Mouse (Mus musculus) right cerebral cortex, postnatal 25 days (tissue): ENCODE results near the gene Mef2c.

Experiments
- DNase-seq: peaks from one replicate; pipeline ENCODE4 v3.0.0; 2022

Mef2c gene

GRCm38 (mm10) chr13:83573327-83573726, 69.5 kb downstream of the Mef2c start:
- DNase-seq = no peak

- no peak for DNase-seq
Measured at GRCm38 (mm10) chr13:83573855-83574583, 70.2 kb downstream of the Mef2c start.

GRCm38 (mm10) chr13:83574866-83575265, 71.0 kb downstream of the Mef2c start:
- DNase-seq = no peak

- DNase-seq = no peak
Measured at GRCm38 (mm10) chr13:83579410-83579809, 75.6 kb downstream of the Mef2c start.

- DNase-seq = no peak
Measured at GRCm38 (mm10) chr13:83580856-83581255, 77.0 kb downstream of the Mef2c start.

GRCm38 (mm10) chr13:83582564-83582963, 78.7 kb downstream of the Mef2c start:
- no peak for DNase-seq

GRCm38 (mm10) chr13:83583881-83584280, 80.0 kb downstream of the Mef2c start:
- DNase-seq = no peak

GRCm38 (mm10) chr13:83585359-83585758, 81.5 kb downstream of the Mef2c start:
- no peak for DNase-seq

GRCm38 (mm10) chr13:83588186-83588585, 84.4 kb downstream of the Mef2c start:
- no peak for DNase-seq

- DNase-seq = no peak
Measured at GRCm38 (mm10) chr13:83590886-83591285, 87.1 kb downstream of the Mef2c start.

- DNase-seq = no peak
Measured at GRCm38 (mm10) chr13:83595429-83595828, 91.6 kb downstream of the Mef2c start.

GRCm38 (mm10) chr13:83596989-83597738, 93.3 kb downstream of the Mef2c start:
- no peak for DNase-seq

- DNase-seq = no peak
Measured at GRCm38 (mm10) chr13:83597739-83598210, 93.9 kb downstream of the Mef2c start.

- DNase-seq = no peak
Measured at GRCm38 (mm10) chr13:83600301-83600700, 96.5 kb downstream of the Mef2c start.

- DNase-seq = no peak
Measured at GRCm38 (mm10) chr13:83601741-83602140, 97.9 kb downstream of the Mef2c start.

- no peak for DNase-seq
Measured at GRCm38 (mm10) chr13:83603373-83604265, 99.8 kb downstream of the Mef2c start.

- DNase-seq = no peak
Measured at GRCm38 (mm10) chr13:83604320-83604719, 100.5 kb downstream of the Mef2c start.

- DNase-seq = no peak
Measured at GRCm38 (mm10) chr13:83604785-83605184, 101.0 kb downstream of the Mef2c start.

- DNase-seq = no peak
Measured at GRCm38 (mm10) chr13:83607883-83608581, 104.2 kb downstream of the Mef2c start.

GRCm38 (mm10) chr13:83608851-83609516, 105.2 kb downstream of the Mef2c start:
- no peak for DNase-seq

GRCm38 (mm10) chr13:83609517-83609878, 105.7 kb downstream of the Mef2c start:
- DNase-seq = no peak

- no peak for DNase-seq
Measured at GRCm38 (mm10) chr13:83610124-83610523, 106.3 kb downstream of the Mef2c start.
